Mouse (Mus musculus) stomach, embryonic 14.5 days (tissue): ENCODE results near the gene Slc4a3. TPM values are rescaled to one million over a fixed set of nuclear protein-coding genes. Genes with fewer than 3 reads are reported as not detected.

ENCODE experiments used
- ATAC-seq: fragments of 200-750 bp; cut with Nextera tagmentation; 2 replicates; pipeline ENCODE4 v1.8.0; 2017; ENCODE audit warnings: low read depth, moderate TSS enrichment; ENCODE audit not compliant: insufficient number of reproducible peaks, insufficient read depth, low FRiP score
- H3K27ac ChIP-seq: fragments of 300-500 bp; sonication (generic); 2 replicates; pipeline ENCODE4 v1.5.1; 2014; ENCODE audit warnings: mild to moderate bottlenecking, low read length, moderate library complexity, mixed read lengths
- H3K27me3 ChIP-seq: fragments of 300-500 bp; sonication (generic); 2 replicates; pipeline ENCODE4 v1.6.1; 2014; ENCODE audit warnings: low read length, control low read depth, mixed read lengths; ENCODE audit not compliant: control insufficient read depth, insufficient read depth
- H3K36me3 ChIP-seq: fragments of 300-500 bp; sonication (generic); 2 replicates; pipeline ENCODE4 v1.6.1; 2014; ENCODE audit warnings: mild to moderate bottlenecking, control low read depth, low read length, moderate library complexity, mixed read lengths; ENCODE audit not compliant: control insufficient read depth, insufficient read depth
- H3K4me1 ChIP-seq: fragments of 300-500 bp; sonication (generic); 2 replicates; pipeline ENCODE4 v1.6.1; 2014; ENCODE audit warnings: low read length, control low read depth, mixed read lengths; ENCODE audit not compliant: control insufficient read depth, insufficient read depth
- H3K4me2 ChIP-seq: fragments of 300-500 bp; sonication (generic); replicated peaks from 2 replicates; pipeline ENCODE4 v1.6.1; 2014; ENCODE audit warnings: low read depth, low read length, control low read depth
- H3K4me3 ChIP-seq: fragments of 300-500 bp; sonication (generic); 2 replicates; pipeline ENCODE4 v1.5.1; 2014; ENCODE audit warnings: low read depth, low read length, control low read depth
- H3K9ac ChIP-seq: fragments of 300-500 bp; sonication (generic); replicated peaks from 2 replicates; pipeline ENCODE4 v1.6.1; 2014; ENCODE audit warnings: low read depth, mild to moderate bottlenecking, control low read depth, low read length, moderate library complexity, mixed read lengths
- H3K9me3 ChIP-seq: fragments of 300-500 bp; sonication (generic); 2 replicates; pipeline ENCODE4 v1.6.1; 2016; ENCODE audit warnings: low read depth, low read length, control low read depth; ENCODE audit not compliant: control insufficient read depth
- WGBS: fragments of 180-500 bp; shearing (Covaris S2); extraction: QIAGEN DNeasy Blood & Tissue Kit; methylation state at CpG from one replicate; pipeline ENCODE4 v1.1.7; 2014; 5-methylcytosine and 5-hydroxymethylcytosine counted together
- polyA plus RNA-seq: library from polyadenylated mRNA; unstranded; fragments of >200 nt; fragmentation: Nextera tagmentation; extraction: Ambion mirVana; gene quantifications from 2 replicates; pipeline ENCODE4 v1.2.1, GENCODE M21; 2014

The Slc4a3 gene
- polyA plus RNA-seq, 1 experiment from 2014 or later = 16.5 TPM

DNA sequence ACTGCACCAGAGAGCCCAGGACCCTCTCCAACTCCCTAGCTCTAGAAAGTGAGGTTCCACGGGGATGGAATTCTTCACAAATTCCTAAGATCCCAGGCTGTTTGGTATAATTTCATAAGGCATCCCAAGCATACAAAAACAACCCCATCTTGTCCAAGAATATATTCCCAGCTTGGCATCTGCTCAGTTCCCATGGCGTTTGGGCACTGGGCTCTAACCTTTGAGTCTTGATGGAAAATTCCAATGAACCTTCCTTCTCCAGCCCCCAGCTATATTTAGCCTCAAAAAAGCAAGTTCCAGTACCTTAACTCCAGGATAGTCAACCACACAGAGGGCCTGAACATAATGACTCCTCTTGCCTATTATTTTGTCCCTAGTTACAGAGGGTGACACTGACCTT is 43.9 kb downstream of the Slc4a3 start:
- Histone ChIP-seq H3K4me1 (no peaks in the 10 kb centered on the region), H3K27ac (no peak overlapping the region), H3K27me3 (no peaks in the 10 kb centered on the region), H3K4me3 (no peak overlapping the region), H3K9ac (no peak overlapping the region), H3K4me2 (no peak overlapping the region), H3K9me3 (no peaks in the 10 kb centered on the region), H3K36me3 (no peaks in the 10 kb centered on the region)
- WGBS = 83% methylated on average over 2 of the region's 2 CpGs
- no peak for ATAC-seq

DNA sequence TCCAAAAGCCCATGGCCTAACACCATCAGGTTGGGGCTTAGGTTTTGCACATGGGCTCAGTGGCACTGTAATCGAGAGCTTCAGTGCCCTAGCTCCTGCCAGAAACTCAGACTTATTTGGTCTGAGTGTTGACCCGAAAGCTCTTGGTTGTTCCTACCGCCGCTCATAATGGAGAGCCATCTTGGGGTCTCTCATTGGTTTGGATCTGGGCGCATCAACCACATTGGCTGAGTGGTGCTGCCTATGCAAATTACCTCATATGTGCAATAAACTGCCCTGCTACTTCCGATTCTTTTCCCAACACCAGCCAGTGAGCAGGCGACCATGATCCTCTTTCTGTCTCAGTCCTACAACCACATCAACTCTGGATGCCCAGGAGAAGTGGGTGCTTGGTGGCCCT is 47.9 kb downstream of the Slc4a3 start:
- Histone ChIP-seq H3K4me2 (no peak overlapping the region), H3K36me3 (no peaks in the 10 kb centered on the region), H3K27me3 (no peaks in the 10 kb centered on the region), H3K27ac (no peak overlapping the region), H3K4me3 (no peak overlapping the region), H3K9ac (no peak overlapping the region), H3K9me3 (no peaks in the 10 kb centered on the region), H3K4me1 (no peaks in the 10 kb centered on the region)
- 83% methylated on average over 7 of the region's 7 CpGs for WGBS
- ATAC-seq = no peak

DNA sequence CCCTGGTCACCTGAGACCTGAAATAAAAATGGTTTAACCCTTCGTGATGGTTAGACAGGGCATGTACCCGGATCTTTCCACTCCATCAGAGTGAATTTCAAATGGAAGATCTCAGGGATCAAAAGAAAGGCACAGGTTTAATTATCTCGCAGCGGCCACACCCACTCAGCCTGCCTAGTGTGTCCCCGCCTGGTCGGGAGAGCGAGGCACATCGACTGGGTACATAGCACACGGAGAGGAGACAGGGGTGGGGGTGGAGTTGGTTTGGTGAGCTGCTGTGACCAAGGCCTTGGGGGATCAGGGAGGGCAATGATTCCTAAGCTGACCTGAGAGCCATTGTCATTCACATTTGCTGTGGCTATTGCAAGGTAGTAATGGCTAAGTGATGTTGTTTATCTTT is 48.8 kb downstream of the Slc4a3 start:
- Histone ChIP-seq H3K27me3 (no peaks in the 10 kb centered on the region), H3K27ac (no peak overlapping the region), H3K9ac (no peak overlapping the region), H3K4me1 (no peaks in the 10 kb centered on the region), H3K36me3 (no peaks in the 10 kb centered on the region), H3K4me3 (no peak overlapping the region), H3K4me2 (no peak overlapping the region), H3K9me3 (no peaks in the 10 kb centered on the region)
- ATAC-seq = no peak
- WGBS = 52% methylated on average over 9 of the region's 9 CpGs

DNA sequence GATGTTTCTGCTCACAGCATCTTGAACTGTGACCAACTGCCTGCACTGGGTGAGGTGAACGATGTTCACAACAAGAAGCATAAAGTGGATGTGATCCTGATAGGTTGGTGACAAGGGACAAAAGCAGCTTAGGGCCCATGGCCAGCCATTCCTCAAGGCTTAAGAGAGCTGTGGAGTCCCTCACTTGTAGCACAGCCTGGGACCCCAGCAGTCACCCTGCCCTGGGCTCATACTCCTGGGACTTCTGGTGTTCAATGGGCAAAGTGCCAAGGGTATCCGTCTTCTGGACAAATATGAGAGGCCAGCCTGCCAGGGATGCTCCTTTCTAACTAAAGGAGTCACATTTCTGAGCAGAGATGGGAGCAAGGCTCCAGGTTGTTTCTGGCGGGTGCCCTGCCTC is 49.9 kb downstream of the Slc4a3 start:
- Histone ChIP-seq H3K4me3 (no peak overlapping the region), H3K9ac (no peak overlapping the region), H3K27me3 (no peaks in the 10 kb centered on the region), H3K36me3 (no peaks in the 10 kb centered on the region), H3K4me2 (no peak overlapping the region), H3K9me3 (no peaks in the 10 kb centered on the region), H3K27ac (no peak overlapping the region), H3K4me1 (no peaks in the 10 kb centered on the region)
- no peak for ATAC-seq
- 71% methylated on average over 3 of the region's 3 CpGs for WGBS

DNA sequence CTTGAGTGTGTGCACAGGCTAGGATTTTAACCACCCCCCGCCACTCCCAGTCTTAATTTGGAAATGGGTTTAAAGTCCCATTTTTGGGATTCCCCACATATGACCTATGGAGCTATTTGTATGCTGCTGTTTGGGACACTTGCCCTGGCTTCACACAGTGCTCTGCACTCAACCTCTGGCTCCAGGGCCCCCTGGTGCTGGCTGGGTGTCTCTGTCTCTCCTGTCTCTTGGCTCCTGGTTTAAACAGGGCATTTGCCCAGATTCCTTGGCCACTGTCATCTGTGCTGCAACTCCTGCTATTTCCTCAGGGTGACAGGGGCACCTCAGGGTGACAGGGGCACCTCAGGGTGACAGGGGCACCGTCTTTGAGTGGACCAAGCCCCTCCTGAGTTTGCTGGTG is 50.8 kb downstream of the Slc4a3 start:
- Histone ChIP-seq H3K36me3 (no peaks in the 10 kb centered on the region), H3K9me3 (no peaks in the 10 kb centered on the region), H3K9ac (no peak overlapping the region), H3K27me3 (no peaks in the 10 kb centered on the region), H3K27ac (no peak overlapping the region), H3K4me2 (no peak overlapping the region), H3K4me1 (no peaks in the 10 kb centered on the region), H3K4me3 (no peak overlapping the region)
- ATAC-seq = no peak
- 91% methylated on average over 2 of the region's 2 CpGs for WGBS

DNA sequence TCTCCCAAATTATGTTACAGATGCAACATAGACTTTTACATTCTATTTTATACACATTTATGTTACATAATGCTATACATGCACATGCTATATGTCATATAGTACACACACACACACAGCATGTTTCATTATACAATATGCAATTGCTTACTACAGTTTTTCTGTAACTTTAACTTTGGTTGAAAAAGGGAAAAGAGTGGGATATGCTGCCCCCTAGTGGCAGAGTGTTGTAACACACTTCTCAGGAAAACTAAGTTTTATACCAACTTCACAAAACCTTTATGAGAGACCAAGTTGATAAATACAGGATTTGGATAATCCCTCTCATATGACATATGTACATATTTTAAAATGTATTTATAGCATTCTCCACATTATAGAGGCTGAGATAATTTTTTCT is 51.6 kb downstream of the Slc4a3 start:
- Histone ChIP-seq H3K27ac (no peak overlapping the region), H3K36me3 (no peaks in the 10 kb centered on the region), H3K9me3 (no peaks in the 10 kb centered on the region), H3K4me3 (no peak overlapping the region), H3K27me3 (no peaks in the 10 kb centered on the region), H3K4me1 (no peaks in the 10 kb centered on the region), H3K9ac (no peak overlapping the region), H3K4me2 (no peak overlapping the region)
- no peak for ATAC-seq

DNA sequence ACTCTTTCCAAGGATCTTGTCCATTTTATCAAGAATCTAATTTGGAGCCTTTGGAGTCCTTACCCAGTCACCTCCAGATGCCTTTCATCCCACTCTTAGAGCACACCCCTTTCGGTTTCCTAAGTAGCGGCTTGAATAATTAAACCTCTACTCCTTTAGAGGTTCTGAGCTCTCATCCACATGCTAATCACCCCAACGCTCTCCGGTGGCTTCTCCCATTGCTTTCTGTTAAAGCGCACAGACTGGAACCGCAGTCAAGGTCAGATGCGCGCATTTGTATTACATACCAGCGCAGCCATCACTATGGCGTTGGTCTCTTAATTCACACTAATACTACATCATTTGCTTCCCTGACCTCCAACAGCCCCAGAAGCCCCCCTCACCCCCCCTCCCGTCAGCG is 55.7 kb downstream of the Slc4a3 start:
- H3K9me3 ChIP-seq = no peaks in the 10 kb centered on the region
- ATAC-seq = no peak
- no peak overlapping the region for H3K27ac ChIP-seq
- 19% methylated on average over 11 of the region's 12 CpGs for WGBS
- H3K27me3 ChIP-seq = no peaks in the 10 kb centered on the region
- H3K4me3 ChIP-seq = no peak overlapping the region
- H3K4me2 ChIP-seq = no peak overlapping the region
- no peaks in the 10 kb centered on the region for H3K36me3 ChIP-seq
- H3K4me1 ChIP-seq = no peaks in the 10 kb centered on the region
- no peak overlapping the region for H3K9ac ChIP-seq

DNA sequence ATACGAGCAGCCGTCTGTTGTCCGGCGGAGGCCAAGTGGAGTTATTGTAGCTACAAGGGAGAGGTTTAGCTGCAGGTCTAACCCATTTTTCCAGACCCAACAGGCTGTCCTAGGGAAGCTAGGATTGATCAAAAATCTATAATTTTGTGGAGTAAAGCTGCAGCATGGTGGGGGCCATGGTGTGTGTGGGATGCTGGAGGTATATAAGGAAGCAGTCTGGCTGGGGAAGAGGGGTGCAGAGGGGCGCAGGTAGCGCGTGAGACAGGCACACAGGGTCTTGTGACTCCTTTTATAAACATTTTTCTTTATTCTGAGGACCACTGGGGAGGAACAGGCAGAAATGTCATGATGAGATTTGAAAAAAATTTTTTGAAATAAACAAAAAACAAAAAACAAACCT is 57.5 kb downstream of the Slc4a3 start:
- H3K4me3 ChIP-seq = no peak overlapping the region
- ATAC-seq = no peak
- H3K9me3 ChIP-seq = no peaks in the 10 kb centered on the region
- no peak overlapping the region for H3K27ac ChIP-seq
- 82% methylated on average over 7 of the region's 7 CpGs for WGBS
- H3K27me3 ChIP-seq = no peaks in the 10 kb centered on the region
- H3K36me3 ChIP-seq = no peaks in the 10 kb centered on the region
- no peaks in the 10 kb centered on the region for H3K4me1 ChIP-seq
- no peak overlapping the region for H3K9ac ChIP-seq
- no peak overlapping the region for H3K4me2 ChIP-seq

DNA sequence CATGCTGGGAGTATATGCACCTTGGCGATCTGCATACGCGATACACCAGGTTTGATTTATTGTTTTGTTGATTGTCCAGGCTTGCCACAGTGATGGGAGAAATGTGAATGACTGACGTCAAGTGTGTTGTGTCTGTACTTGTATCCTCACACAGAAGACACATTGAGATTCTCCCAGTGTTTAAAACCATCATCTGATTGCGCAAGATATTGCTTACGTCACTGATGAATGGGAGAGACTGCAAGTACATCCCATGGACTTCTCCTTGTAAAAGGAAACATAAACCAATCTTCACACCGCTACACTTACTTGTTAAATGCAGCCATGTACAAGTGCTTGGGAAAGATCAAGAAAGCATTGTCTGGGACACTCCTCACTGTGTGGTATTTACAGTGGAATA is 62.2 kb downstream of the Slc4a3 start:
- H3K4me2 ChIP-seq = no peak overlapping the region
- H3K4me1 ChIP-seq = no peaks in the 10 kb centered on the region
- no peaks in the 10 kb centered on the region for H3K36me3 ChIP-seq
- WGBS = 88% methylated on average over 7 of the region's 7 CpGs
- no peaks in the 10 kb centered on the region for H3K9me3 ChIP-seq
- no peaks in the 10 kb centered on the region for H3K27me3 ChIP-seq
- no peak overlapping the region for H3K27ac ChIP-seq
- H3K4me3 ChIP-seq = no peak overlapping the region
- no peak for ATAC-seq
- no peak overlapping the region for H3K9ac ChIP-seq
